Mouse (Mus musculus): ENCODE measurements around the gene Ndufb7. TPM values are rescaled to one million over a fixed set of nuclear protein-coding genes. Genes with fewer than 3 reads are reported as not detected.

The Ndufb7 gene
- polyA plus RNA-seq, 1 experiment from 2014 or later, result 555 TPM

GRCm38 (mm10) chr8:83608398-83608829 is 41.9 kb downstream of the Ndufb7 start:
- H3K9ac ChIP-seq, result peak overlapping the region; percentile 91
- no peaks in the 10 kb centered on the region for H3K9me3 ChIP-seq (replicated peaks)
- H3K27ac ChIP-seq (ENCODE audit: poor library complexity, severe bottlenecking), result peak overlapping the region; percentile 99
- peaks cover 19% of the 10 kb centered on the region for H3K4me1 ChIP-seq (replicated peaks)
- H3K27me3 ChIP-seq (replicated peaks), result no peaks in the 10 kb centered on the region
- peak overlapping the region; percentile 73 for H3K4me3 ChIP-seq
- peak; percentile 83 for ATAC-seq (ENCODE audit: insufficient number of reproducible peaks, low FRiP score)
- peaks cover 36% of the 10 kb centered on the region for H3K36me3 ChIP-seq
- WGBS, result 0% methylated on average over 51 of the region's 51 CpGs
- H3K4me2 ChIP-seq, result peak overlapping the region; percentile 80

GRCm38 (mm10) chr8:83609086-83609485 is 42.6 kb downstream of the Ndufb7 start:
- Histone ChIP-seq H3K4me1 (replicated peaks) (peaks cover 19% of the 10 kb centered on the region), H3K9ac (peak overlapping the region; percentile 91), H3K9me3 (replicated peaks) (no peaks in the 10 kb centered on the region), H3K27ac (ENCODE audit: poor library complexity, severe bottlenecking) (peak overlapping the region; percentile 99), H3K4me2 (peak overlapping the region; percentile 80), H3K4me3 (peak overlapping the region; percentile 73), H3K27me3 (replicated peaks) (no peaks in the 10 kb centered on the region), H3K36me3 (peaks cover 41% of the 10 kb centered on the region)
- no peak for ATAC-seq (ENCODE audit: insufficient number of reproducible peaks, low FRiP score)
- WGBS, result 31% methylated on average over 9 of the region's 9 CpGs

DNA sequence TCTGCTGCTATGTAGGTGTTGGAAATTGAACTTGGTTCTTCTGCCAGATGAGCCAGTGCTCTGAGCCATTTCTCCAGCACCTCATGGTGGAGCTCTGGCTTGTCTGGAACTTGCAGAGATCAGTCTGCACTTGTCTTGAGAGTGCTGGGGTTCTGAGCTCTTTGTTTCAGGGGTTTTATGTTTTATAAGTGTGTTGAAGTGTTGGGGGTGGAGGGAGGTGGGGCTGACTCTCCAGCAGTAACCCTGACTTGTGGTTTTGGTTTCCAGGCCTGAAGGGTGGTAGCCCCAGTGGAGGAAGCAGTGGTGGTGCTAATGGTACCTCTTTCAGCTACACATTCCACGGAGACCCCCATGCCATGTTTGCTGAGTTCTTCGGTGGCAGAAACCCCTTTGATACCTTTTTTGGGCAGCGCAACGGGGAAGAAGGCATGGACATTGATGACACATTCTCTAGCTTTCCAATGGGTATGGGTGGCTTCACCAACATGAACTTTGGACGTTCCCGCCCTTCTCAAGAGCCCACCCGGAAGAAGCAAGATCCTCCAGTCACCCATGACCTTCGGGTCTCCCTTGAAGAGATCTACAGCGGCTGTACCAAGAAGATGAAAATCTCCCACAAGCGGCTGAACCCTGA is 43.2 kb downstream of the Ndufb7 start:
- Histone ChIP-seq H3K4me3 (peak overlapping the region; percentile 73), H3K27ac (ENCODE audit: poor library complexity, severe bottlenecking) (no peak overlapping the region), H3K27me3 (replicated peaks) (no peaks in the 10 kb centered on the region), H3K4me1 (replicated peaks) (peaks cover 19% of the 10 kb centered on the region), H3K9me3 (replicated peaks) (no peaks in the 10 kb centered on the region), H3K4me2 (peak overlapping the region; percentile 80), H3K36me3 (peaks cover 44% of the 10 kb centered on the region), H3K9ac (peak overlapping the region; percentile 91)
- WGBS, result 92% methylated on average over 10 of the region's 10 CpGs
- ATAC-seq (ENCODE audit: insufficient number of reproducible peaks, low FRiP score), result no peak

GRCm38 (mm10) chr8:83611921-83612320 is 45.5 kb downstream of the Ndufb7 start:
- Histone ChIP-seq H3K9me3 (replicated peaks) (no peaks in the 10 kb centered on the region), H3K4me1 (replicated peaks) (peaks cover 17% of the 10 kb centered on the region), H3K27me3 (replicated peaks) (no peaks in the 10 kb centered on the region), H3K4me3 (no peak overlapping the region), H3K4me2 (no peak overlapping the region), H3K36me3 (peaks cover 44% of the 10 kb centered on the region), H3K27ac (ENCODE audit: poor library complexity, severe bottlenecking) (no peak overlapping the region), H3K9ac (no peak overlapping the region)
- WGBS, result 94% methylated on average over 4 of the region's 4 CpGs
- no peak for ATAC-seq (ENCODE audit: insufficient number of reproducible peaks, low FRiP score)

DNA sequence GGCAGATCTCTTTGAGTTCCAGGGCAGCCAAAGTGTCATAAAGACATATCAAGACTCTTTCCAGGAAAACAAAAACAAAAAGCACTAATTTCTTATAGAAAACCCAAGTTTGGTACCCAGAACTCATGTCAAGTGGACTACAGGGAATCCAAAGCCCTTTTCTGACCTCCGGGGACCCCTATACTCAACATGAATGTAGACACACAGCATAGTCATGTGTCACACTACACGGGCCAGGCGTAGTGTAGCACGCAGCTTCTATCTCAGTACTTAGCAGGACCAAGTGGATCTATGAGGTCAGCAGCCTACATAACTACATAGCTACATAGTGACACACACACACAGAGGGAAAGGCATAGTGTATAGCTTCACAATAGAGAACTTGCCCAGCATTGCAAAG is 47.2 kb downstream of the Ndufb7 start:
- whole genome bisulfite sequencing, result 89% methylated on average over 4 of the region's 4 CpGs

GRCm38 (mm10) chr8:83616625-83617024 is 50.2 kb downstream of the Ndufb7 start:
- Histone ChIP-seq H3K4me1 (replicated peaks) (no peaks in the 10 kb centered on the region), H3K27me3 (replicated peaks) (no peaks in the 10 kb centered on the region)
- no peak for ATAC-seq (ENCODE audit: insufficient number of reproducible peaks, low FRiP score)

More for the DNA sequence above, 47.2 kb downstream of the Ndufb7 start:
- Histone ChIP-seq H3K4me2 (no peak overlapping the region), H3K36me3 (peaks cover 44% of the 10 kb centered on the region), H3K27me3 (replicated peaks) (no peaks in the 10 kb centered on the region), H3K27ac (ENCODE audit: poor library complexity, severe bottlenecking) (no peak overlapping the region), H3K4me1 (replicated peaks) (peaks cover 13% of the 10 kb centered on the region), H3K4me3 (no peak overlapping the region), H3K9ac (no peak overlapping the region), H3K9me3 (replicated peaks) (no peaks in the 10 kb centered on the region)
- no peak for ATAC-seq (ENCODE audit: insufficient number of reproducible peaks, low FRiP score)

GRCm38 (mm10) chr8:83617111-83617510 is 50.6 kb downstream of the Ndufb7 start:
- Histone ChIP-seq H3K4me3 (no peak overlapping the region), H3K9me3 (replicated peaks) (no peaks in the 10 kb centered on the region), H3K27ac (ENCODE audit: poor library complexity, severe bottlenecking) (no peak overlapping the region), H3K9ac (no peak overlapping the region), H3K4me1 (replicated peaks) (peaks cover 2% of the 10 kb centered on the region; the same call in 1 of the 2 replicates), H3K4me2 (no peak overlapping the region), H3K36me3 (peaks cover 20% of the 10 kb centered on the region), H3K27me3 (replicated peaks) (no peaks in the 10 kb centered on the region)
- ATAC-seq (ENCODE audit: insufficient number of reproducible peaks, low FRiP score), result no peak
- WGBS, result 75% methylated on average over 2 of the region's 2 CpGs

More at GRCm38 (mm10) chr8:83616625-83617024, 50.2 kb downstream of the Ndufb7 start:
- H3K4me2 ChIP-seq, result no peak overlapping the region
- no peak overlapping the region for H3K27ac ChIP-seq (ENCODE audit: poor library complexity, severe bottlenecking)
- H3K9ac ChIP-seq, result no peak overlapping the region
- H3K36me3 ChIP-seq, result peaks cover 25% of the 10 kb centered on the region
- H3K4me3 ChIP-seq, result no peak overlapping the region
- H3K9me3 ChIP-seq (replicated peaks), result no peaks in the 10 kb centered on the region

GRCm38 (mm10) chr8:83618566-83618965 is 52.1 kb downstream of the Ndufb7 start:
- no peak for ATAC-seq (ENCODE audit: insufficient number of reproducible peaks, low FRiP score)
- Histone ChIP-seq H3K4me1 (replicated peaks) (peaks cover 3% of the 10 kb centered on the region; the same call in 1 of the 2 replicates), H3K9ac (no peak overlapping the region)

DNA sequence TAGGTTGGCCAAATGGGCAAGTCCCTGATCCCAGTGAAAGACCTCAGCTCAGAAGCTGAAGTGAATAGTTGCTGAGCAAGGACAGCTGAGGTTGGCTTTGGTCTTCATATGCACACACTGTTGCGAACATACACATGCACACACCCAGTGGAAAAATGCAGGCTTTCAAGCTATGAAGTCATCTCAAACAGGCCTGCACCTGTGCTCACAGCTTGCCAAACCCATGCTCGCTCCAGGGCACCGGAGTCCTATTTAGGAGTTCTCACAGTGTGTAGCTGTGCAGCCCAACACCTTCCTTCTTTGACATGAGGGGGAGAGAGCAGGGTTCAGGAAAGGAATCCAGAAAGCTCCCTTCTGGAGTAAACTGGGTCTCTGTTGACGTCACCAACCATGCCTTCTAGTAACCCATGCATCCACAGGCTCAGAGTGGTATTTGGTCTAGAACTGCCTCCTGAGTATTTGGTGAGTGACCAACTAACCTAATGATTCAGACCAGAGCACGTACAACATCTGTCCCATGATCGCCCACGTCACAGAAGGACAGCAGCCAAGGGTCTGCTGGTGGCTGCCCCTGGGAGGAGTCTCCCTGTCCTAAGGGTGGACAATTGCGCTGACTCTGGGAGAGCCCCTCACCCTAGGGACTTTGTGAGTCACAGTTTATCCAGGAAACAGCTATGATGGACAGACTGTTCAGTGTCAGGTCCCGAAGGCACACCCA is 53.3 kb downstream of the Ndufb7 start:
- WGBS, result 80% methylated on average over 9 of the region's 9 CpGs
- H3K4me3 ChIP-seq, result no peak overlapping the region
- H3K4me1 ChIP-seq (replicated peaks), result peaks cover 3% of the 10 kb centered on the region; the same call in 1 of the 2 replicates
- H3K9me3 ChIP-seq (replicated peaks), result no peaks in the 10 kb centered on the region
- H3K9ac ChIP-seq, result no peak overlapping the region
- no peak for ATAC-seq (ENCODE audit: insufficient number of reproducible peaks, low FRiP score)
- H3K27ac ChIP-seq (ENCODE audit: poor library complexity, severe bottlenecking), result no peak overlapping the region
- no peaks in the 10 kb centered on the region for H3K27me3 ChIP-seq (replicated peaks)
- H3K36me3 ChIP-seq, result no peaks in the 10 kb centered on the region
- H3K4me2 ChIP-seq, result no peak overlapping the region

More at GRCm38 (mm10) chr8:83618566-83618965, 52.1 kb downstream of the Ndufb7 start:
- Histone ChIP-seq H3K4me3 (no peak overlapping the region), H3K36me3 (peaks cover 8% of the 10 kb centered on the region; the same call in 1 of the 2 replicates), H3K27me3 (replicated peaks) (no peaks in the 10 kb centered on the region), H3K9me3 (replicated peaks) (no peaks in the 10 kb centered on the region), H3K27ac (ENCODE audit: poor library complexity, severe bottlenecking) (no peak overlapping the region), H3K4me2 (no peak overlapping the region)
- WGBS, result 92% methylated on average over 2 of the region's 2 CpGs

Data from heart, embryonic 12.5 days (tissue).